Mouse (Mus musculus): ENCODE results near the gene Ajap1. TPM values are rescaled to one million over a fixed set of nuclear protein-coding genes. Genes with fewer than 3 reads are reported as not detected.
A peak's percentile ranks its signal among the peaks of the same experiment; 100 is the strongest.

Gene Ajap1
- total RNA-seq, 1 experiment, result 0.27 TPM

GRCm38 (mm10) chr4:153492444-153492843 is 9.8 kb upstream of the Ajap1 start:
- TF ChIP-seq ZNF384 (IDR thresholded peaks at IDR 0.05; ENCODE audit: low read depth, low read length), result no peak
- no peak for TF ChIP-seq MAFK (IDR thresholded peaks at IDR 0.05; ENCODE audit: insufficient read depth, low read depth, low read length)
- TF ChIP-seq CHD2 (IDR thresholded peaks at IDR 0.05; ENCODE audit: low read depth, low read length), result no peak
- TF ChIP-seq ZC3H11A (IDR thresholded peaks at IDR 0.05; ENCODE audit: borderline replicate concordance, low read depth, low read length), result no peak
- TF ChIP-seq HCFC1 (IDR thresholded peaks at IDR 0.05; ENCODE audit: borderline replicate concordance, insufficient read depth, low read length), result no peak
- in situ Hi-C loops (cut with MboI; ENCODE audit: low sequenced_read_pairs in 2 of 2, unreplicated experiment in 2 of 2), result no loop called here

GRCm38 (mm10) chr4:153489116-153489515 is 6.5 kb upstream of the Ajap1 start:
- no peak overlapping the region for H3K4me3 ChIP-seq (ENCODE audit: insufficient read depth in 1 of 2, low read depth in 1 of 2, low read length in 2 of 2, poor library complexity in 1 of 2, severe bottlenecking in 1 of 2)
- no peaks in the 10 kb centered on the region for H3K9me3 ChIP-seq (ENCODE audit: control insufficient read depth, insufficient read depth, low read depth, low read length)
- DNase-seq (ENCODE audit: low read depth, low spot score), result no peak
- no peak for TF ChIP-seq ZNF384 (IDR thresholded peaks at IDR 0.05; ENCODE audit: low read depth, low read length)
- TF ChIP-seq ZC3H11A (IDR thresholded peaks at IDR 0.05; ENCODE audit: borderline replicate concordance, low read depth, low read length), result no peak
- no peak for TF ChIP-seq HCFC1 (IDR thresholded peaks at IDR 0.05; ENCODE audit: borderline replicate concordance, insufficient read depth, low read length)
- TF ChIP-seq MAFK (IDR thresholded peaks at IDR 0.05; ENCODE audit: insufficient read depth, low read depth, low read length), result no peak
- TF ChIP-seq CHD2 (IDR thresholded peaks at IDR 0.05; ENCODE audit: low read depth, low read length), result no peak
- no peak overlapping the region for H3K9ac ChIP-seq (ENCODE audit: insufficient read depth, low read depth, low read length, poor library complexity, severe bottlenecking)
- no peaks in the 10 kb centered on the region for H3K4me1 ChIP-seq (ENCODE audit: control insufficient read depth in 2 of 2, insufficient read depth in 2 of 2, low read length in 2 of 2, poor library complexity in 1 of 2)
- no peak overlapping the region for H3K27ac ChIP-seq (ENCODE audit: insufficient read depth, low read depth, low read length, poor library complexity, severe bottlenecking)
- in situ Hi-C loops (cut with MboI; ENCODE audit: low sequenced_read_pairs in 2 of 2, unreplicated experiment in 2 of 2), result no loop called here
- H3K36me3 ChIP-seq (ENCODE audit: control insufficient read depth, insufficient read depth, low read length, poor library complexity, severe bottlenecking), result no peaks in the 10 kb centered on the region

More at GRCm38 (mm10) chr4:153492444-153492843, 9.8 kb upstream of the Ajap1 start:
- Histone ChIP-seq H3K4me1 (ENCODE audit: control insufficient read depth in 2 of 2, insufficient read depth in 2 of 2, low read length in 2 of 2, poor library complexity in 1 of 2) (0 out of 4 replicates have a peak, but pooled peaks cover 0 to 2% of the 10 kb centered on the region in 2 experiments), H3K9me3 (ENCODE audit: control insufficient read depth, insufficient read depth, low read depth, low read length) (no peaks in the 10 kb centered on the region), H3K4me3 (ENCODE audit: insufficient read depth in 1 of 2, low read depth in 1 of 2, low read length in 2 of 2, poor library complexity in 1 of 2, severe bottlenecking in 1 of 2) (no peak overlapping the region), H3K36me3 (ENCODE audit: control insufficient read depth, insufficient read depth, low read length, poor library complexity, severe bottlenecking) (no peaks in the 10 kb centered on the region), H3K9ac (ENCODE audit: insufficient read depth, low read depth, low read length, poor library complexity, severe bottlenecking) (no peak overlapping the region), H3K27ac (ENCODE audit: insufficient read depth, low read depth, low read length, poor library complexity, severe bottlenecking) (no peak overlapping the region)
- DNase-seq (ENCODE audit: low read depth, low spot score), result no peak

- no peak for TF ChIP-seq ZNF384 (IDR thresholded peaks at IDR 0.05; ENCODE audit: low read depth, low read length)
- TF ChIP-seq CHD2 (IDR thresholded peaks at IDR 0.05; ENCODE audit: low read depth, low read length), result no peak
- no peak for TF ChIP-seq MAFK (IDR thresholded peaks at IDR 0.05; ENCODE audit: insufficient read depth, low read depth, low read length)
- no peak for TF ChIP-seq ZC3H11A (IDR thresholded peaks at IDR 0.05; ENCODE audit: borderline replicate concordance, low read depth, low read length)
- no peak for TF ChIP-seq HCFC1 (IDR thresholded peaks at IDR 0.05; ENCODE audit: borderline replicate concordance, insufficient read depth, low read length)
- in situ Hi-C loops (cut with MboI; ENCODE audit: low sequenced_read_pairs in 2 of 2, unreplicated experiment in 2 of 2), result no loop called here
- Histone ChIP-seq H3K4me3 (ENCODE audit: insufficient read depth in 1 of 2, low read depth in 1 of 2, low read length in 2 of 2, poor library complexity in 1 of 2, severe bottlenecking in 1 of 2) (no peak overlapping the region), H3K9ac (ENCODE audit: insufficient read depth, low read depth, low read length, poor library complexity, severe bottlenecking) (no peak overlapping the region), H3K9me3 (ENCODE audit: control insufficient read depth, insufficient read depth, low read depth, low read length) (no peaks in the 10 kb centered on the region), H3K4me1 (ENCODE audit: control insufficient read depth in 2 of 2, insufficient read depth in 2 of 2, low read length in 2 of 2, poor library complexity in 1 of 2) (no peaks in the 10 kb centered on the region), H3K27ac (ENCODE audit: insufficient read depth, low read depth, low read length, poor library complexity, severe bottlenecking) (no peak overlapping the region), H3K36me3 (ENCODE audit: control insufficient read depth, insufficient read depth, low read length, poor library complexity, severe bottlenecking) (no peaks in the 10 kb centered on the region)
- DNase-seq (ENCODE audit: low read depth, low spot score), result no peak
Measured at GRCm38 (mm10) chr4:153485913-153486312, 3.3 kb upstream of the Ajap1 start.

GRCm38 (mm10) chr4:153484392-153484791 is 1.8 kb upstream of the Ajap1 start:
- TF ChIP-seq ZC3H11A (IDR thresholded peaks at IDR 0.05; ENCODE audit: borderline replicate concordance, low read depth, low read length) (no peak), CHD2 (IDR thresholded peaks at IDR 0.05; ENCODE audit: low read depth, low read length) (no peak), HCFC1 (IDR thresholded peaks at IDR 0.05; ENCODE audit: borderline replicate concordance, insufficient read depth, low read length) (no peak), ZNF384 (IDR thresholded peaks at IDR 0.05; ENCODE audit: low read depth, low read length) (no peak), MAFK (IDR thresholded peaks at IDR 0.05; ENCODE audit: insufficient read depth, low read depth, low read length) (no peak)
- H3K4me3 ChIP-seq (ENCODE audit: insufficient read depth in 1 of 2, low read depth in 1 of 2, low read length in 2 of 2, poor library complexity in 1 of 2, severe bottlenecking in 1 of 2), result no peak overlapping the region
- H3K4me1 ChIP-seq (ENCODE audit: control insufficient read depth in 2 of 2, insufficient read depth in 2 of 2, low read length in 2 of 2, poor library complexity in 1 of 2), result no peaks in the 10 kb centered on the region; a peak in 1 of 4 replicates
- no peak overlapping the region for H3K27ac ChIP-seq (ENCODE audit: insufficient read depth, low read depth, low read length, poor library complexity, severe bottlenecking)
- DNase-seq (ENCODE audit: low read depth, low spot score), result peak; percentile 64
- no peaks in the 10 kb centered on the region for H3K9me3 ChIP-seq (ENCODE audit: control insufficient read depth, insufficient read depth, low read depth, low read length)
- no peak overlapping the region for H3K9ac ChIP-seq (ENCODE audit: insufficient read depth, low read depth, low read length, poor library complexity, severe bottlenecking)
- no peaks in the 10 kb centered on the region for H3K36me3 ChIP-seq (ENCODE audit: control insufficient read depth, insufficient read depth, low read length, poor library complexity, severe bottlenecking)
- in situ Hi-C loops (cut with MboI; ENCODE audit: low sequenced_read_pairs in 2 of 2, unreplicated experiment in 2 of 2), result no loop called here
